14 mouse cellular contexts compared by ENCODE assay signal in the genomic region with DNA sequence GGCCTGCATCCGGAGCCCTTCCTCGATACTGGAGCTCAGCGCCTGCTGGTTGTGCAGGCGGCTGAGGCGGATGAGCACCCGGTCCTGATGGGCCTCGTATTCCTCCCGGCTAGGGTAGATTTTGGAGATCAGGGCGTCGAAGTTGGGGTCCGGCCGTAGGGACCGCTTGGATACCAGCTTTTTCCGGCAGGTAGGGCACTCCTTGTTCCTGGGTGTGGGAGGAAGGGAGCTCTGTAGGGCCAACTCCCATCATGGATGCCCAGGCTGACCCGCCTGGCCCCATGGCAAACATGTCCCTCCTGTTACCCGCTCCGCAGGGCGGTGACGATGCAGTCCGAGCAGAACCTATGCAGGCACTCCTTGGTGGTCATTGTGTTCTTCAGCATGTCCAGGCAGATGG. TPM values are rescaled to one million over a fixed set of nuclear protein-coding genes. Genes with fewer than 3 reads are reported as not detected.
DNase-seq lines count a peak whose midpoint lies in the region; ATAC-seq and TF ChIP-seq lines count a peak whose summit lies in the region.
"Had no signal": no experiment of that assay in that cellular context is flagged by ENCODE, and none has a peak within 500 bp of the region (broad histone marks: within the 10 kb centered on the region; RNA-seq: fewer than 3 reads in every experiment).

No protein-coding gene starts in this region.

- peak; percentile 15 for DNase-seq in adrenal gland, postnatal 14 days
- no peak for DNase-seq in adrenal gland, adult 8-10 months
- peak; percentile 95 for DNase-seq in heart, adult 11 months
- DNase-seq in heart, postnatal 25 days (ENCODE audit: low spot score), result no peak
- DNase-seq in midbrain, embryonic 10.5 days (ENCODE audit: low spot score), result no peak
- DNase-seq in stomach, postnatal 0 days (ENCODE audit: low spot score), result peak; percentile 13
- no peak for DNase-seq in layer of hippocampus, adult 9-11 months
- DNase-seq: cerebellum, postnatal 36 days; heart, adult 2 months; kidney, adult 2 months; spleen, adult 18-20 months had no signal

- no peak for TF ChIP-seq CTCF in stomach, postnatal 0 days (IDR thresholded peaks at IDR 0.05; ENCODE audit: low read depth)

- H3K4me1 ChIP-seq in midbrain, embryonic 10.5 days, result peaks cover 50% of the 10 kb centered on the region
- H3K4me1 ChIP-seq in midbrain, embryonic 15.5 days, result peaks cover 44% of the 10 kb centered on the region
- peaks cover 3% of the 10 kb centered on the region; the same call in 1 of the 2 replicates for H3K4me1 ChIP-seq in stomach, postnatal 0 days (replicated peaks; ENCODE audit: control insufficient read depth, insufficient read depth)

- TF ChIP-seq EP300 in stomach, postnatal 0 days (optimal IDR thresholded peaks at IDR 0.05), result no peak

- no peak overlapping the region for H3K4me2 ChIP-seq in midbrain, embryonic 15.5 days
- no peak overlapping the region for H3K4me2 ChIP-seq in stomach, postnatal 0 days (replicated peaks; ENCODE audit: low read depth)

- 97% methylated on average over 20 of the region's 20 CpGs for WGBS in midbrain, embryonic 10.5 days
- 94% methylated on average over 20 of the region's 20 CpGs for WGBS in midbrain, embryonic 15.5 days
- 96% methylated on average over 19 of the region's 20 CpGs for WGBS in stomach, postnatal 0 days

- no peak overlapping the region for H3K9ac ChIP-seq in midbrain, embryonic 15.5 days
- no peak overlapping the region for H3K9ac ChIP-seq in stomach, postnatal 0 days (ENCODE audit: low read length)
- H3K9ac ChIP-seq: embryonic facial prominence, embryonic 15.5 days had no signal

- no peak for ATAC-seq in midbrain, embryonic 15.5 days (replicated peaks)
- no peak for ATAC-seq in stomach, postnatal 0 days (ENCODE audit: low FRiP score, low TSS enrichment)

- intact Hi-C loops in heart, postnatal 25 days (cut with DNase I), result no loop called here

- H3K4me3 ChIP-seq in midbrain, embryonic 10.5 days, result peak overlapping the region; percentile 99
- no peak overlapping the region for H3K4me3 ChIP-seq in midbrain, embryonic 15.5 days
- H3K4me3 ChIP-seq in stomach, postnatal 0 days (ENCODE audit: low read depth, low read length), result no peak overlapping the region
- H3K4me3 ChIP-seq: heart, adult 2 months had no signal

- H3K27ac ChIP-seq in midbrain, embryonic 10.5 days (replicated peaks), result peak overlapping the region; percentile 100
- H3K27ac ChIP-seq in midbrain, embryonic 15.5 days, result no peak overlapping the region
- H3K27ac ChIP-seq in stomach, postnatal 0 days (replicated peaks), result no peak overlapping the region
- H3K27ac ChIP-seq: embryonic facial prominence, embryonic 15.5 days; heart, adult 2 months; macrophage had no signal

- peaks cover 60% of the 10 kb centered on the region for H3K36me3 ChIP-seq in midbrain, embryonic 10.5 days
- H3K36me3 ChIP-seq in midbrain, embryonic 15.5 days (replicated peaks), result peaks cover 6% of the 10 kb centered on the region; the same call in 1 of the 2 replicates
- peaks cover 2% of the 10 kb centered on the region; the same call in 1 of the 2 replicates for H3K36me3 ChIP-seq in stomach, postnatal 0 days (ENCODE audit: control insufficient read depth, insufficient read depth, low read length)

- no peaks in the 10 kb centered on the region for H3K27me3 ChIP-seq in midbrain, embryonic 10.5 days (ENCODE audit: low read depth, poor library complexity, severe bottlenecking)
- H3K27me3 ChIP-seq in midbrain, embryonic 15.5 days (replicated peaks), result no peaks in the 10 kb centered on the region
- H3K27me3 ChIP-seq in stomach, postnatal 0 days (ENCODE audit: control insufficient read depth, insufficient read depth, low read length), result no peaks in the 10 kb centered on the region
- H3K27me3 ChIP-seq: embryonic facial prominence, embryonic 15.5 days had no signal

- H3K9me3 ChIP-seq in midbrain, embryonic 10.5 days (replicated peaks), result peaks cover 45% of the 10 kb centered on the region
- H3K9me3 ChIP-seq in midbrain, embryonic 15.5 days, result no peaks in the 10 kb centered on the region
- no peaks in the 10 kb centered on the region for H3K9me3 ChIP-seq in stomach, postnatal 0 days (ENCODE audit: control insufficient read depth, low read length)
- H3K9me3 ChIP-seq: embryonic facial prominence, embryonic 15.5 days had no signal

RNA-seq across cellular contexts. Expression of a gene that starts 1.5 kb away (rescaled TPM):
- total RNA-seq in adrenal gland, postnatal 14 days (2021), result 36.6 and 42.5 TPM in 2 replicates
- 10 to 100 TPM; 42.7 to 84.4 (median 60.7) TPM for total RNA-seq in adrenal gland, adult 8-10 months (2022)
- 10 to 100 TPM; 12.6 to 13.2 TPM for total RNA-seq in heart, postnatal 25 days (2021)
- polyA plus RNA-seq in midbrain, embryonic 10.5 days (2016; fragmentation: Nextera tagmentation; extraction: Ambion mirVana), result 13.8 and 15.3 TPM in 2 replicates
- polyA plus RNA-seq in midbrain, embryonic 15.5 days (2015; fragmentation: Nextera tagmentation; extraction: Ambion mirVana), result 22.8 and 26.3 TPM in 2 replicates
- polyA plus RNA-seq in stomach, postnatal 0 days (2015; fragmentation: Nextera tagmentation; extraction: Ambion mirVana), result 13.3 and 14.6 TPM in 2 replicates

RNA-seq across cellular contexts. Expression of a gene that starts 4.9 kb away (rescaled TPM):
- 207 and 212 TPM in 2 replicates for total RNA-seq in adrenal gland, postnatal 14 days (2021)
- total RNA-seq in adrenal gland, adult 8-10 months (2022), result 100 to 1,000 TPM; 249 to 289 (median 271) TPM
- 100 to 1,000 TPM in 1 of 2 experiments, 10 to 100 TPM in 1; 98.1 to 100 TPM for total RNA-seq in heart, postnatal 25 days (2021)
- polyA plus RNA-seq in midbrain, embryonic 10.5 days (2016; fragmentation: Nextera tagmentation; extraction: Ambion mirVana), result 120 and 128 TPM in 2 replicates
- 65.6 and 74.1 TPM in 2 replicates for polyA plus RNA-seq in midbrain, embryonic 15.5 days (2015; fragmentation: Nextera tagmentation; extraction: Ambion mirVana)
- polyA plus RNA-seq in stomach, postnatal 0 days (2015; fragmentation: Nextera tagmentation; extraction: Ambion mirVana), result 37.6 and 42.4 TPM in 2 replicates

RNA-seq across cellular contexts. Expression of a gene that starts 8.5 kb away (rescaled TPM):
- 127 and 161 TPM in 2 replicates for total RNA-seq in adrenal gland, postnatal 14 days (2021)
- 100 to 1,000 TPM; 176 to 248 (median 200) TPM for total RNA-seq in adrenal gland, adult 8-10 months (2022)
- 10 to 100 TPM; 60.4 to 61.3 TPM for total RNA-seq in heart, postnatal 25 days (2021)
- polyA plus RNA-seq in midbrain, embryonic 10.5 days (2016; fragmentation: Nextera tagmentation; extraction: Ambion mirVana), result 221 and 227 TPM in 2 replicates
- polyA plus RNA-seq in midbrain, embryonic 15.5 days (2015; fragmentation: Nextera tagmentation; extraction: Ambion mirVana), result 178 and 184 TPM in 2 replicates
- 114 and 118 TPM in 2 replicates for polyA plus RNA-seq in stomach, postnatal 0 days (2015; fragmentation: Nextera tagmentation; extraction: Ambion mirVana)

RNA-seq across cellular contexts. Expression of a gene that starts 8.6 kb away (rescaled TPM):
- 54.5 and 66.6 TPM in 2 replicates for total RNA-seq in adrenal gland, postnatal 14 days (2021)
- 10 to 100 TPM; 54.8 to 70.9 (median 62.7) TPM for total RNA-seq in adrenal gland, adult 8-10 months (2022)
- 10 to 100 TPM; 40.5 to 42.1 TPM for total RNA-seq in heart, postnatal 25 days (2021)
- 54.0 and 56.9 TPM in 2 replicates for polyA plus RNA-seq in midbrain, embryonic 10.5 days (2016; fragmentation: Nextera tagmentation; extraction: Ambion mirVana)
- polyA plus RNA-seq in midbrain, embryonic 15.5 days (2015; fragmentation: Nextera tagmentation; extraction: Ambion mirVana), result 64.7 and 65.5 TPM in 2 replicates
- polyA plus RNA-seq in stomach, postnatal 0 days (2015; fragmentation: Nextera tagmentation; extraction: Ambion mirVana), result 25.0 and 26.9 TPM in 2 replicates

RNA-seq across cellular contexts. Expression of a gene that starts 16.2 kb away (rescaled TPM):
- total RNA-seq in adrenal gland, postnatal 14 days (2021), result 1.1 and 2.6 TPM in 2 replicates
- total RNA-seq in adrenal gland, adult 8-10 months (2022), result 1 to 10 TPM in 3 of 4 experiments, under 1 TPM in 1; 0.55 to 1.7 (median 1.4) TPM
- total RNA-seq in heart, postnatal 25 days (2021), result 1 to 10 TPM; 1.1 to 2.2 TPM
- polyA plus RNA-seq in midbrain, embryonic 10.5 days (2016; fragmentation: Nextera tagmentation; extraction: Ambion mirVana), result 0.92 and 1.1 TPM in 2 replicates
- 3.2 and 4.8 TPM in 2 replicates for polyA plus RNA-seq in midbrain, embryonic 15.5 days (2015; fragmentation: Nextera tagmentation; extraction: Ambion mirVana)
- polyA plus RNA-seq in stomach, postnatal 0 days (2015; fragmentation: Nextera tagmentation; extraction: Ambion mirVana), result 0.18 and 0.29 TPM in 2 replicates

Comparison
In these comparisons a context has a peak if more than half of its experiments do, and no peak if none do; other contexts are left out.
1. DNase-seq: peak in adrenal gland, postnatal 14 days (single experiment), heart, adult 11 months (single experiment) and stomach, postnatal 0 days (single experiment); none in adrenal gland, adult 8-10 months (single experiment), heart, postnatal 25 days (single experiment), midbrain, embryonic 10.5 days (single experiment) and layer of hippocampus, adult 9-11 months (single experiment).